Mouse (Mus musculus) Patski (cell line): Measurements from ENCODE around the gene Kpnb1. TPM values are rescaled to one million over a fixed set of nuclear protein-coding genes. Genes with fewer than 3 reads are reported as not detected.

Source experiments
- ATAC-seq: fragments of 100-300 bp; one replicate; pipeline ENCODE4 v1.8.0; 2021
- CTCF ChIA-PET: fragments of 350-600 bp; sonication (Branson Sonifier 250); formaldehyde crosslinking; loops from one replicate; lab custom pipeline; 2022; ENCODE audit warnings: inconsistent platforms; lab: Charles Lee
- POLR2A ChIA-PET: fragments of 350-600 bp; sonication (Branson Sonifier 250); formaldehyde crosslinking; loops from one replicate; lab custom pipeline; 2022; ENCODE audit warnings: antibody characterized with exemption, inconsistent platforms; lab: Charles Lee
- DNase-seq: peaks from one replicate; pipeline ENCODE4 v3.0.0-alpha.2; 2011; ENCODE audit warnings: low read depth, low spot score
- H3K27me3 ChIP-seq: fragments of 371-371 bp; one replicate; pipeline ENCODE4 v1.5.1; 2021
- CTCF ChIP-seq: fragments of 100-300 bp; IDR thresholded peaks from one replicate; pipeline ENCODE4 v1.5.1; 2021
- in situ Hi-C: fragments of 300-500 bp; cut with MboI; formaldehyde crosslinking; loops from 3 replicates; pipeline ENCODE4 v1.11.1; 2018; ENCODE audit warnings: low pct_unique_long_range_greater_than_20kb, mixed read lengths
- polyA plus RNA-seq: library from polyadenylated mRNA; unstranded; gene quantifications from one replicate; pipeline ENCODE4 v1.2.3, GENCODE M21; 2021

The Kpnb1 gene
- polyA plus RNA-seq, 1 experiment from 2014 or later, result 187 TPM

DNA sequence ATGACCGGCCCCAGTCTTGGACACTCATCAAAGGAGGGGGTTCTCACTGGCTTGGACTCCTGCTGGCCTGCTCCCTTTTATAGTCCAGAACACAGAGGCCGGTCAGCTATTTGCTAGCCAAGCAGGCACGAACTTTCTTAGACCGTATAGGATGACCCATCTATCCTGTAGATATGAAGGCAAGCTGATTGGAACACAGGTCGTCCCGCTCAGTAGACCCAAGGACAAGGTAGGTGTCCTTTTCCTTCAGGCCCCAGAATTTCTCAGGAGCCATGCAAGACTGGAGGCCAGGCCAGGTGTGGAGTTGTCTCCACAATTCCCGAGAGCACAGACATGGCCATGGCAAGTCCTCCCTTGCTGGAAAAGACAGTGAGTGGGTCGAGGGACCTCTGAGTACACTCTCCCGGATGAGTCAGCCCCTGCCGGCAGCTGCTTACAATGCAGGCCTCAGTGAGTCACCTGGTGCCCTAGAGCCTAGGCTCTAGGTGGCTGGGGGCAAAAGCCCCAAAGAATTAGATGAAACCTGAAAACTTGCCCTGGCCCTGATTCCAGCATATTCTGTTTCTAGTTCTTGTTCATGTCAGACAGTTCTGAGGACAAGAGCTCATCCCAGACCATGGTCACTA, 34.9 kb downstream of the Kpnb1 start:
- peaks cover 11% of the 10 kb centered on the region for H3K27me3 ChIP-seq
- in situ Hi-C loops, result no loop called here
- CTCF ChIA-PET, result interaction anchor here (0.9 to 1.4 kb wide), 4 partner anchors 10 to 29 kb away, joined by 3 read pairs; no protein-coding TSS in a partner anchor
- POLR2A ChIA-PET, result interaction anchor here (0.8 kb wide), 1 partner anchor 9 kb away, joined by 3 read pairs; no protein-coding TSS in a partner anchor
- TF ChIP-seq CTCF, result no peak
- ATAC-seq (no peak), DNase-seq (no peak)

DNA sequence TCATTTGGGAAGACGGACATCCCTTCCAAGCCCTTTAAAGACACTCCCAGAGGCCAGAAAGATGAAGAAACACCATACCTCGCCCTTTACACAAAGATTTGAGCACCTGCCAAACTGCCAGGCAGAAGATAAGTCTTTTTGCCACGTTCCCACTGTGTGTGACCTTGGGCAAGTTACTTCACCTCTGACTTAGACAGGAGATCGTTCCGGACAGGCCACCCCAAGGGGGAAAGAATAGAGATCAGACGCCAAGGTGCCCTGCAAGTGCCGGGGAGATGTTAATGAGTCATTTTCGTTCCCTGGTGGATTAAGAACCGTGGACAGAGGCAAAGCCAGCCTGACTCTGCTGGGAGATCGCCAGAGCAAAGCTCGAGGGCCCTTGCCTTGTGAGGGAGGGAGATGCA, 35.7 kb downstream of the Kpnb1 start:
- DNase-seq, result peak; percentile 53
- ChIA-PET CTCF (interaction anchor here (0.9 to 1.4 kb wide), 4 partner anchors 9 to 29 kb away, joined by 3 read pairs; no protein-coding TSS in a partner anchor), POLR2A (no interaction called here)
- peaks cover 19% of the 10 kb centered on the region for H3K27me3 ChIP-seq
- ATAC-seq, result peak; percentile 32
- no peak for TF ChIP-seq CTCF
- in situ Hi-C loops, result no loop called here

DNA sequence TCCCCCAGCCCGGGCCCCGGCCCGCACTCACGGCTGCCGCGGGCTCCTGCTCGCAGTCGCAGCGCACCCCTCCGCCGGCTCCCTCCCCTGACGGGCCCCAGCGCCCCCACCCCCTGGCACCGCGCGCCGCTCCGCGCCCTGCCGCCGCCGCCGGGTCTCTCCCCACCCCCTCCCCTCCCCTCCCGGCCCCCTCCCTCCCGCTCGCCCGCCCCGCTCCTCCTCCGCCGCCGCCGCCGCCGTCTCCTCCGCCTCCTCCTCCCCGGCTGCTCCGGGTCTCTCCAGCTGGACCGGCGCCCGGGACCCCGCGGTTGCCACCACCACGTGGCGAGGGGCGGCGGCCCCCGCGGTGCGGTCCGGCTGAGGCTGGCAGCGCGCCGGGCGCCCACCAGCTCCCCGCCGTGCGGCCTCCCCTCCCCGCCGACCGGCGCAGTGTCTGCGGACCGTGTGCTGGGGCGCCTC, 36.3 kb downstream of the Kpnb1 start, which contains the start of gene Tbkbp1:
Gene Tbkbp1 (minus strand): TSS at position 153 of the 459 bp plus-strand sequence.
- ATAC-seq (no peak), DNase-seq (no peak)
- in situ Hi-C loops, result no loop called here
- ChIA-PET CTCF (no interaction called here), POLR2A (no interaction called here)
- TF ChIP-seq CTCF, result no peak
- H3K27me3 ChIP-seq, result peaks cover 20% of the 10 kb centered on the region

DNA sequence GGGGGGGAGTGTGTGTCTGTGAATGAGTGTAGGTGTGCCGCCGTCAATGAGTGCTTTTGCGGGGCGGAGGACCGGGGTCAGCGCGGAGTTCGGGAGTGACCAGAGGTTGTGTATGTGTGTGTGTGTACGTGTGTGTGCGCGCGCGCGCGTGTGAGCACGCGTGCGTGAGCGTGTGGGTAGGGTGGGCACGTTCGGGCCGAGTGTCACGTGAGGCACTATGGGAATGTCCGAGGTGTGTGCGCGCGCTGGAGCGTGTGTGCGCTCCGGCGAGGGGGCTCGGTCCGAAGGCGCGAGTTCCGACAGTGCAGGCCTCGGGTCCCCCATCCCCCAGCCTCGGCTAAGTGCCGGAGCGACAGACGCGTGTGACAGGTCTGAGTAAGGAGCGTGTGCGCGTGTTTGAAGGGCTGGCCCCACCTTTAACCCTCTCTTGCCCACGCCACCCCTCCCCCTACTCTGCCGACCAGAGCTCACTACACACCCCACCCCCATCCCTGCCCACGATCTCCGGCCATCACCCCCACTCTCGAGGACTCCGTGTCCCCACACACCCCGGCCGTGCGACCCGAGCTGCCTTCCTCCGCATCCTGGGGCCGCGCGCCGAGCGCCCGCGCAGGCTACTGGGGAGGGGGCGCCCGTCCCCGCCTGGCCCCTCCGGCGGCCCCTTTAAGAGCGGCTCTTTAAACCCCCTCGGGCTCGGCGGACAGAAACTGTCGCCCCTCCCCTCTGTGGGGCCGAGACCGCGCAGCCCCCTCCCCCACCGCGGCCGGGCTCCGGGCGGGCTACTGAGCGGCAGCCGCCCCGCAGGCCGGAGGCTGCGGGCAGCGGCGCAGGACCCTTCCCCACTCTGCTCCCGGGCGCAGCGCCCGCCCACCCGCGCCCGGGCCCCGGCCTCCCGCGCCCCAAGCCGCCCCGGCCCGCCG, 37.0 kb downstream of the Kpnb1 start:
- peaks cover 20% of the 10 kb centered on the region for H3K27me3 ChIP-seq
- ATAC-seq (no peak), DNase-seq (no peak)
- ChIA-PET CTCF (no interaction called here), POLR2A (no interaction called here)
- TF ChIP-seq CTCF, result no peak
- in situ Hi-C loops, result no loop called here

DNA sequence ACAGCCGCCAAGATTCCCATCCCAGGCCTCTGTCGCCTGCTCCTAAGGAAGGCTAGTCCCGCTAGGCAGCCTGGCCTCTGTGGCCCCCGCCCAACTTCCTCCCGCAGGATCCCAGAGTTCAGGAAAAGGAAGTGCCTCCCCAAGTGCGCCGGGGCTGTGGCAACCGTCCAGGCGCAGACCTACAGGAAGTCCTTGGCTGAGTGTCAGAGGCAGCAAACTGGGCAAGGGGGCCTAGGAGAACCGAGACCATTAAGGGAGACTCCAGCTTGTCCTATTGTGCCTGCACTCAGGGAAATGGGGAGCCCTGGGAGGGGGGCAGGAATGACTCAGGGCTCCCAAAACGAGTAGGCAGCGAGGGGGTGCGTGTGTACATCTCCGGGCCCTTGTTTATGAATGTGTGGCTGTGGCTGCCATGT, 37.7 kb downstream of the Kpnb1 start:
- in situ Hi-C loops, result loop anchor here (5.0 kb wide), 2 partner anchors 48 to 78 kb away; no protein-coding TSS in a partner anchor
- POLR2A ChIA-PET, result no interaction called here
- DNase-seq, result no peak

DNA sequence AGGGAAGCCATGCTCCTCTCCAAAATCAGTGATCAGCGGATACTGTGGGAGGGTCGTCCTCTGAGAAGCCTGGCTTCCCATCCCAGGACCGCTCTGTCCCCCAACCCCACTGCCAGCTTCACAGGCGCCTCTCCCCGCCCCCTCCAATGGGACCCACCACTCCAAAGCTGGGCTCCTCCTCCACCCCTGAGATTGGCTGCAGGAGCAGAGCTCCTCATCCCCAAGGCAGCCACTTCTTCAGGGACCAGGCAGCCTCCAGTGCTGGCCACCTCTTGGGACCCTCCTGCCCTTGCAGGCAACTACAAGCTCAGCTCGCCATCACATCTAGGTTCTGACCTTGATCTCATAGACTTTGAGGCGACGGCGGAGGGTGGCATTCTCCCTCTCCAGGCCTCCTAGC, 38.7 kb downstream of the Kpnb1 start:
- in situ Hi-C loops, result loop anchor here (5.0 kb wide), 2 partner anchors 47 to 77 kb away; no protein-coding TSS in a partner anchor
- POLR2A ChIA-PET, result no interaction called here
- CTCF ChIA-PET, result interaction anchor here (1.6 kb wide), 1 partner anchor 76 kb away, joined by 4 read pairs; no protein-coding TSS in a partner anchor
- no peak for TF ChIP-seq CTCF
- ATAC-seq (no peak), DNase-seq (no peak)
- peaks cover 20% of the 10 kb centered on the region for H3K27me3 ChIP-seq

More for the DNA sequence above, 37.7 kb downstream of the Kpnb1 start:
- H3K27me3 ChIP-seq, result peaks cover 20% of the 10 kb centered on the region
- ATAC-seq, result no peak
- TF ChIP-seq CTCF, result no peak
- CTCF ChIA-PET, result no interaction called here

DNA sequence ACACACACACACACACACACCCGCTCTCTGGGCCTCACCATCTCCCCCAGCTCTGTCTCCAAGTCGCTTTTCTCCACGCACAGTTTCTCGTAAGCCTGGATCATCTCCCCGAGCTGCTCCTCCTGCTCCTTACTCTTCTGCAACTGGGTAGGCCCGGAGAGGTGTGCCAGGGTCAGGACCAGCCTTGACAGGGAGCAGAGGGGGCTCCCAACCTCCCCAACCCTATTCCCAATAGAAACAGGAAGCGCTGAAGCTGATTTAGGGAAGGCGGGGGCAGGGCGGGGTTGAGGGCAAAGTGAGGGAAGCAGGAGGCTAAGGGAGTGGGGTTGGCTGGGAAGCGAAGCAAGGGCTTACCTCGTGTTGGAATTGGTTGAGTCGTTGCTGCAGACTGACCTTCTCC, 39.1 kb downstream of the Kpnb1 start:
- ATAC-seq (no peak), DNase-seq (no peak)
- in situ Hi-C loops, result loop anchor here (5.0 kb wide), 2 partner anchors 46 to 76 kb away; no protein-coding TSS in a partner anchor
- TF ChIP-seq CTCF, result no peak
- H3K27me3 ChIP-seq, result peaks cover 20% of the 10 kb centered on the region
- POLR2A ChIA-PET, result no interaction called here
- CTCF ChIA-PET, result interaction anchor here (1.6 kb wide), 1 partner anchor 76 kb away, joined by 4 read pairs; no protein-coding TSS in a partner anchor

DNA sequence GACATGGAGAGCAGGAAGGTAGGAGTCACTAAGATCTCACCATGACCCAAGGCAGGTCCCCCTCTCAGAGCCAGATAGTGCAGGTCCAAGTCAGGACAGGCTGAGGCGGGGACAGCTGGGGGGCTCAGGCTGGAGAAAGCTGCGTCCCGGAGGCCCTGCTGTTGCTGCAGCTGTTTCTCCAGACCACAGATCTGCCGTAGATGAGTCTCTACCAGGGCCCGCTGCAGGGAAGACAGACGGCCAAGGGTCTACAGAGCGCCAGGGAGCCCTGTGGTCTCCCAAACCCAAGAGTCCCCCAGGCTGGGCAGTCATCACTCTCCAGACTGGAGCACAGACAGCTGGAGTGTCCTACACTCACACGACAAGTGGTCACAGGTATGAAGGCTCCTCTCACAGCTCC, 40.3 kb downstream of the Kpnb1 start:
- POLR2A ChIA-PET, result no interaction called here
- H3K27me3 ChIP-seq, result peaks cover 20% of the 10 kb centered on the region
- in situ Hi-C loops, result loop anchor here (5.0 kb wide), 2 partner anchors 45 to 75 kb away; no protein-coding TSS in a partner anchor
- no peak for TF ChIP-seq CTCF
- DNase-seq (no peak), ATAC-seq (no peak)
- CTCF ChIA-PET, result interaction anchor here (1.1 to 2.3 kb wide), 4 partner anchors 10 to 75 kb away, joined by 4 to 7 read pairs (median 5); no protein-coding TSS in a partner anchor

DNA sequence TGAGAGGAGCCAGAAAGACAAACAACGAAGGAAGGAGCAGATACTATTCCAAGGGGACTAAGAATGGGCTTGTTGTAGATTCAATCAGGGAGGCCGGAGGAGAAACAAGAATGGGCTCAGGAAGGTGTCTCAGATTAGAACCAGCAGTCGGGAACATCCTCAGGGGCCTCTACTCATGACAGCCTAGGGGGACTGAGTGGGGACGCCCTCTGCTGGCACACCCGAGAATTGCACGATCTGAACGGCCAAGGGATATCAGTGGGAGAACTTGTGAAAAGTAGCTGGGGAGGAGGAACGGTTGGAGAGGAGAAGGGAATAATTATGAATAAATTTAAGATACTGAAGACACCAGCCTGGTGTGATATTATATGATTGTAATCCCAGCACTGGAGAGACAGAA, 41.0 kb downstream of the Kpnb1 start:
- DNase-seq (peak; percentile 10), ATAC-seq (no peak)
- in situ Hi-C loops, result loop anchor here (5.0 kb wide), 2 partner anchors 44 to 74 kb away; no protein-coding TSS in a partner anchor
- TF ChIP-seq CTCF, result no peak
- H3K27me3 ChIP-seq, result peaks cover 20% of the 10 kb centered on the region
- ChIA-PET CTCF (interaction anchor here (0.8 to 2.3 kb wide), 4 partner anchors 10 to 43 kb away, joined by 4 to 7 read pairs (median 5); no protein-coding TSS in a partner anchor), POLR2A (no interaction called here)

DNA sequence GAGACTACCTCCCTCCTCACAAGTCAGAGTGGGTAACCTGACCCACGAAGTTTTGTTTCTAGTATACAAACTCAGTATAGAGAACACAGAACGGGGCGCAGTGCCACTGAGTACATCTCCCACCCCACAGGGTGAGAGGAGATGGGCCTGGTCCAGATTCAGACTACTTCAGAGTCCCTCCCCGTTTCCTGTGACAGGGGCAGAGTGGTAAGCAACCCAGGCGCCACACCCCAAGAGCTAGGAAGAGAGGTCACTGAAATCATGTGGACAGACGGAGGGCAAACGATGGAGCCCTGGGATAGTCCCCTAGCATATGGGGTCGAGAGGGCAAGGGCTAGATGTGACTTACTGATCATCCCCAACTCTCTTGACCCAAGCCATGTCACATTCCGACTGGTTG, 41.7 kb downstream of the Kpnb1 start:
- no peak for TF ChIP-seq CTCF
- ChIA-PET CTCF (interaction anchor here (0.8 to 2.3 kb wide), 3 partner anchors 11 to 42 kb away, joined by 4 to 7 read pairs (median 4); no protein-coding TSS in a partner anchor), POLR2A (no interaction called here)
- in situ Hi-C loops, result loop anchor here (5.0 kb wide), 2 partner anchors 44 to 74 kb away; no protein-coding TSS in a partner anchor
- ATAC-seq (no peak), DNase-seq (no peak)
- H3K27me3 ChIP-seq, result peaks cover 20% of the 10 kb centered on the region
